Mouse (Mus musculus) ovary, postnatal 36 days (tissue): ENCODE measurements around the gene Disp1.

Experiments
- DNase-seq: peaks from one replicate; pipeline ENCODE4 v3.0.0; 2022; ENCODE audit warnings: low spot score, mixed read lengths

The Disp1 gene

GRCm38 (mm10) chr1:183161057-183161456, 60.3 kb downstream of the Disp1 start:
- no peak for DNase-seq

GRCm38 (mm10) chr1:183160188-183160587, 61.1 kb downstream of the Disp1 start:
- no peak for DNase-seq

GRCm38 (mm10) chr1:183159183-183159582, 62.1 kb downstream of the Disp1 start:
- no peak for DNase-seq

DNA sequence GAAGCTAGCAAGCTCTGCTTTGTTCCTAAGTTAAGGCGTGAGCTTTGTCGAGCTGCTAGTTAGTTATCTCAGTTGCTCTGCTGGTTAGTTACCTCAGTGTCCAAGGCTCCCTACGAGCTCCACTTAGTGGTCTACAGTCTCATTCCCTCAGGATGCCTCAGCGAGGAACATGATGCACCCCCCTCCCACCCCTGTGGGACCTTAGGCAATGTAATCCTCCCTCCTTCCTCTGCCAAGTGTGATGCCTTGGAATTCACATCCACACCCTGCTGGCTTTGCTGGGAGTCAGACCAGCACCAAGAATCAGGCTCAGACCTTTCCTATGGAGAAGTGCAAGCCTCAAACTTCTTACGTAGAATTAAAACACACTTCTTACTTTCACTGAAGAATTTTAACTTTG, 65.7 kb downstream of the Disp1 start:
- no peak for DNase-seq

GRCm38 (mm10) chr1:183154296-183155204, 66.8 kb downstream of the Disp1 start:
- no peak for DNase-seq

DNA sequence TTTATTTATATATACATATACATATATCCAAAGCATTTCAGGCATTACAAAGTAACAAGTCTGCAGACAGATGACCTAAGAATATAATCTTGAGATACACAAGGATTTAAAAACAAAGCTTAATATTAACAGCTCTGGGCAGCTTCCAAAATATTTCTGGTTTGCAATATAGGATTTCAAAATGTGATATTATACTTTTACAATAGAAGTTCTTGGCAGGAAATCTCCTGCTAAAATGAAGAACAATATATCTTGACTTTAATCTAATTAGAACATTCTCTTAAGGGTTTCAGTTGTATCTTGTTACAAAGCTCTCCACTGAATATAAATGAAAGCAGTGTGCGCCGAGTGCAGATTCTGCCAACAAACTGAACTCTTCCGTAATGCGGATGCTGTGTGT, 68.0 kb downstream of the Disp1 start:
- DNase-seq: no peak

- no peak for DNase-seq
These were observed 69.6 kb downstream of the Disp1 start for GRCm38 (mm10) chr1:183151510-183152319.

DNA sequence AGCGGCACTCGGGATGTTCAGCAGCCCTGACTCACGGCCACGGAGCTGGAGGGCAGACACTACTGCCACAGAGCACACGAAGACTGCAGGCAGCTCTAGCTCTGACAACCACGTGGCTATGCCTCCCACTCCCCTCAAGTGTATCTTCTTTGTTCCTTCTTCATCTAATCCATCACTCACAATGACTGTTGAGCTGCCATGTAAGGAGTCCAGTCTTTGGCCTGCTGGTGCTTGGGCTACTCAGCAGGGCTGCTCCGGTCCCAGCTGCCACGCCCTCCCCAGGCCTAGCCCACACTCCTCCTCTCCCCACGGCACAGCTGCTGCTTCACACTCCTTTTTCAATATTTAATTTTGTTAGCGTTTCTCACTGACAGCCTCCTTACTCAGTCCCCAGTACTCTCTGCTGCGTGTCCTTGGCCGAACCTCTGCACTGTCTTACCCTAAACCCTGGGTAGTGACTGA, 70.9 kb downstream of the Disp1 start:
- DNase-seq: no peak

- DNase-seq: no peak
These were observed 71.7 kb downstream of the Disp1 start for GRCm38 (mm10) chr1:183149571-183150105.

GRCm38 (mm10) chr1:183147438-183147841, 73.9 kb downstream of the Disp1 start:
- peak; percentile 37 for DNase-seq

- no peak for DNase-seq
These were observed 74.5 kb downstream of the Disp1 start for GRCm38 (mm10) chr1:183146795-183147194.

DNA sequence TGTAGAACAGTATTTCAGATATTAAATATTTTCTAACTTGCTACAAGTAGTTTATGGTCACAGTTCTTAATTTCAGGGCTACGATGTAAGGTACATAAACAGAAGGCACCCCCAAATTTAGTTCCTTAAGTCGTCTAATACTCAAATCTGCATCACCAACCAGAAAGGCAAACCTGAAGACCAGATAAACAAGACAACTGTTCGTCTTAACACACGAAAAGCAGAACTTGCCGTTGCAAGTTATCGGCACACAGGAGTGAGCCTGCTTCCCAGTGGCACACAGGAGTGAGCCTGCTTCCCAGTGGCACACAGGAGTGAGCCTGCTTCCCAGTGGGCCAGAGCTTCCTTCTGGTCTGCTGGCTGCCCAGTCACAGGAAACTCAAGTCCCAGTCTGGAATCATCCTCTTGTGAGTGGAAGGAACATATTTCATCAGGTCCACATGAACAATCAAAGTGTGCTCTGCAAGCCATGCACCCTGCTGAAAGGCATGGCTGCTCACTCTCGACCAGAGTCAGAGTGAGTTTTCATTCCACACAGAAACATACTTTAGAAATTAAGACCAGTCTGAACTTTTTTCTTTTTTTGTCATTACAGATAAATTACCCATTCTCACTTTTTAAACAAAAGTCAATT, 75.1 kb downstream of the Disp1 start:
- no peak for DNase-seq

GRCm38 (mm10) chr1:183144602-183145205, 76.6 kb downstream of the Disp1 start:
- DNase-seq: no peak

GRCm38 (mm10) chr1:183143246-183143645, 78.1 kb downstream of the Disp1 start:
- DNase-seq: no peak

DNA sequence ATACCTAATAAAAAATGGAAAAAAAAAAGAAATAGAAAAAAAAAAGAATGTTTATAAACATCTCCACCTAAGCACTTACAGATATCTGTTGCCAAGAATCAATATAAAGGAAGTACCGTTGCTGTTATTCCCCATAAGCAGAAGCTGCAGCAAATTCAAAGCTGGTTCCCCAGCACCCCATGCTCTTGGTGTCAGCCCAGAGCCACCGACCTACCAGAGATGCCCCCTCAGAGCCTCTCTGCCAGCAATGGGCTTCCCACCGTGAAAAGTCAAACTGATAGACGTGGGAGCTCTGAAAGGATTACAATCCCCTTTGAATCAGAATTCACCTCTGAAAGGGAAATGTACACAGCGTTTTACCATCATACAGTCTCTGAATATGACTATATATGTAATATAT, 78.8 kb downstream of the Disp1 start:
- no peak for DNase-seq

- no peak for DNase-seq
These were observed 80.0 kb downstream of the Disp1 start for GRCm38 (mm10) chr1:183141329-183141728.

DNA sequence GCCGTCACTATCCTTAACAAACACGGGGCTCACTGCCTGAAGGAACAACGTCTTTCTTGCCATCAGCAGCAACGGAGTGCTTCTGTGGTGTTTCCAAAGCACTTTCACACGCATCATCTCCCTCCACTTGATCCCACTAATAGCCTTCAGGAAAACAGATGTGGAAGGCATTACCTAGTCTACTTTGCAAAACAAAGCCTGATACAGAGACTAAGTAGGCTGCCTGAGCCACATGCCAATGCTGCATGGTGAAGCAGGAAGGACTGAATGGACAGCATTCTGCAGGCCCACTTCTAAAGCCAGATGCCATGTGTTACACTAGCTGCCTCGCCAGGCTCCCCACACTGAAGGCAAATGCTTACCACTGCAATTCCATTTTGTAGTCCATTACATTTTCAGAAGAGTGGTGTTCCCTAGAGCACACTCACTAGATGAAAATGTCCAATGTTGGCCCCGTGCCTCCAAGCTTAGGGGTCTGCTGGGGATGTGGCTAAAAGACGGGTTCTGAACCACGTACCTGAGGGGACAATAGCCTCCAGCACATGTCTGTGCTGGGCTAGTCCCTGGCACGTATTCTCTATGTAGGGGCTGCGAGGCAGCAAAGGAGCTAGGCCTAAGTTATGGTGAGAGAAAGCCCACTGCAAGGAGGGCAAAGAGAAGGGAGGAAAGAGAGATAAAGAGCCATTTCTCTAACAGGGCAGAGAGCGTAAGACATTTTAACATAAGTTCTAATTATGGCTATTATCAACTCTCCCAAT, 80.6 kb downstream of the Disp1 start:
- no peak for DNase-seq

DNA sequence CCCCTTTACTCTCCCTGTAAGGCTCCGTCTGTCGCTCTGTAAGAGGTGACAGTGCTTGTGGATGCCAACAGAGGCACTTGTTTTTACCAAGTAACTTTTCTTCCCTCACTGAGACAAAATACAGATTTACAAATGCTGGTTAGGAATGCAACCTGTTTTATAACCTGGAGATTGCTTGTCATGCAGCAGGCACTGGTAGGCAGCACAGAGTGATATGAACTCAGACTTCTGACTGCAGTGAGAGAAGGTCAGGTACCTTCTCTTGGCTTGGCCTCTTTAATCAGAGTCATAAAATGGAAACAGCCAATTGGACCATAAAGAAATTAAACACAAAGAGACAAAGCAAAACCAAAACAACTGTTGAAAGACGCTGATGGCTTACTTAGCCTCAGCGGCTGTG, 83.2 kb downstream of the Disp1 start:
- DNase-seq: no peak

GRCm38 (mm10) chr1:183134427-183134826, 86.9 kb downstream of the Disp1 start:
- DNase-seq: no peak

- no peak for DNase-seq
These were observed 87.9 kb downstream of the Disp1 start for GRCm38 (mm10) chr1:183133440-183133839.

DNA sequence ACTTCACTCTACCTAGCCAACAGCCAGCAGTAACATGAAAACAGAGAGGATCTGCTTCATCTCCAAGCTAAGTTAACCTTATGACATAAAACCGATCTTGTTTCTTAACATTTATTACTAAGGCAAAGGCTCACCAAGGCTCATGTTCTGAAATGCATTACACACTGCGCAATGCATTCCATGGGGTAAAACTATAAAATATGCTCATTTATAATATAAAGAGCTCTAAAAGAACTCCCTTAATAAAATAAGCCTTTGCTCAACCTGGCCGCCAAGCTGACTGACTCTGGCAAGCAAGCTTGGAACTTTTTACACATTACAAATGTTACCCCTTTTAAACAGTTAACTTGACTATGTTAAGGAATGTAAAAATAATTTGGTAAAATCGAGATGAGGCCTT, 94.1 kb downstream of the Disp1 start:
- no peak for DNase-seq
